Mouse (Mus musculus) heart, embryonic 14.5 days (tissue): ENCODE measurements around the gene Rapgef1. TPM values are rescaled to one million over a fixed set of nuclear protein-coding genes. Genes with fewer than 3 reads are reported as not detected.
"Not testable (repeated sequence)": the region's sequence is repeated elsewhere in the genome, so short reads cannot be mapped to it uniquely, and the experiment has no call there.

Experiments
- ATAC-seq: fragments of 200-750 bp; cut with Nextera tagmentation; 2 replicates; pipeline ENCODE4 v1.8.0; 2017; ENCODE audit warnings: low read depth, moderate TSS enrichment; ENCODE audit not compliant: insufficient number of reproducible peaks, insufficient read depth, low FRiP score
- H3K27ac ChIP-seq, 2 experiments: fragments of 200-500 bp in 1 of 2; fragments of 300-500 bp in 1 of 2; sonication (generic) in 1 of 2; replicated peaks in 1 of 2; 2 replicates each; pipeline ENCODE4 v1.5.1; 2012 to 2014; ENCODE audit warnings: low read depth in 2 of 2, low read length in 2 of 2, control low read depth in 1 of 2, mild to moderate bottlenecking in 1 of 2, mixed read lengths in 1 of 2; ENCODE audit not compliant: control insufficient read depth in 1 of 2, insufficient read depth in 1 of 2
- H3K27me3 ChIP-seq: fragments of 300-500 bp; sonication (generic); 2 replicates; pipeline ENCODE4 v1.6.1; 2014; ENCODE audit warnings: mild to moderate bottlenecking, low read length, control low read depth; ENCODE audit not compliant: control insufficient read depth, insufficient read depth
- H3K36me3 ChIP-seq: fragments of 300-500 bp; sonication (generic); 2 replicates; pipeline ENCODE4 v1.6.1; 2014; ENCODE audit warnings: mild to moderate bottlenecking, control low read depth, low read length, mixed read lengths; ENCODE audit not compliant: control insufficient read depth, insufficient read depth
- H3K4me1 ChIP-seq, 2 experiments: fragments of 200-500 bp in 1 of 2; fragments of 300-500 bp in 1 of 2; sonication (generic) in 1 of 2; 2 replicates each; pipeline ENCODE4 v1.6.1; 2012 to 2014; ENCODE audit warnings: low read length in 2 of 2, control low read depth in 1 of 2, mixed read lengths in 1 of 2; ENCODE audit not compliant: control insufficient read depth in 2 of 2, insufficient read depth in 2 of 2
- H3K4me2 ChIP-seq: fragments of 300-500 bp; sonication (generic); 2 replicates; pipeline ENCODE4 v1.6.1; 2014; ENCODE audit warnings: mild to moderate bottlenecking, low read length
- H3K4me3 ChIP-seq, 2 experiments: fragments of 200-500 bp in 1 of 2; fragments of 300-500 bp in 1 of 2; sonication (generic) in 1 of 2; 2 replicates each; pipeline ENCODE4 v1.5.1; 2012 to 2014; ENCODE audit warnings: low read length in 2 of 2, mild to moderate bottlenecking in 2 of 2, control low read depth in 1 of 2, low read depth in 1 of 2, moderate library complexity in 1 of 2; ENCODE audit not compliant: control insufficient read depth in 1 of 2, insufficient read depth in 1 of 2
- H3K9ac ChIP-seq: fragments of 300-500 bp; sonication (generic); 2 replicates; pipeline ENCODE4 v1.6.1; 2014; ENCODE audit warnings: mild to moderate bottlenecking, low read length
- H3K9me3 ChIP-seq: fragments of 300-500 bp; sonication (generic); 2 replicates; pipeline ENCODE4 v1.6.1; 2016; ENCODE audit warnings: low read length, control low read depth; ENCODE audit not compliant: control insufficient read depth
- WGBS: fragments of 180-500 bp; shearing (Covaris S2); extraction: QIAGEN DNeasy Blood & Tissue Kit; methylation state at CpG from one replicate; pipeline ENCODE4 v1.1.7; 2014; 5-methylcytosine and 5-hydroxymethylcytosine counted together
- polyA plus RNA-seq: library from polyadenylated mRNA; unstranded; fragments of >200 nt; fragmentation: Nextera tagmentation; extraction: Ambion mirVana; gene quantifications from 2 replicates; pipeline ENCODE4 v1.2.1, GENCODE M21; 2014

Gene Rapgef1
- polyA plus RNA-seq, 1 experiment from 2014 or later = 12.6 TPM

GRCm38 (mm10) chr2:29630141-29630771, 10.7 kb downstream of the Rapgef1 start:
- H3K27me3 ChIP-seq = no peaks in the 10 kb centered on the region
- ATAC-seq = no peak
- no peak overlapping the region for H3K4me2 ChIP-seq
- no peak overlapping the region for H3K27ac ChIP-seq
- H3K4me1 ChIP-seq = peaks cover 40 to 58% of the 10 kb centered on the region in 2 experiments
- WGBS = 85% methylated on average over 10 of the region's 10 CpGs
- no peak overlapping the region for H3K9ac ChIP-seq
- no peaks in the 10 kb centered on the region for H3K9me3 ChIP-seq
- H3K36me3 ChIP-seq = 0 out of 2 replicates have a peak, but pooled peaks cover 6% of the 10 kb centered on the region
- H3K4me3 ChIP-seq = no peak overlapping the region

- H3K27ac ChIP-seq = no peak overlapping the region
- H3K4me2 ChIP-seq = no peak overlapping the region
- no peak overlapping the region for H3K4me3 ChIP-seq
- no peak for ATAC-seq
- H3K4me1 ChIP-seq = peaks cover 40 to 58% of the 10 kb centered on the region in 2 experiments
- H3K36me3 ChIP-seq = 0 out of 2 replicates have a peak, but pooled peaks cover 6% of the 10 kb centered on the region
- no peaks in the 10 kb centered on the region for H3K9me3 ChIP-seq
- no peak overlapping the region for H3K9ac ChIP-seq
- H3K27me3 ChIP-seq = no peaks in the 10 kb centered on the region
Observed at GRCm38 (mm10) chr2:29631020-29631419, 11.5 kb downstream of the Rapgef1 start.

GRCm38 (mm10) chr2:29631564-29632167, 12.1 kb downstream of the Rapgef1 start:
- not testable (repeated sequence) for H3K9me3 ChIP-seq, H3K4me2 ChIP-seq, ATAC-seq, H3K27ac ChIP-seq, H3K9ac ChIP-seq, H3K27me3 ChIP-seq, H3K36me3 ChIP-seq, H3K4me3 ChIP-seq
- peaks cover 40 to 60% of the 10 kb centered on the region in 2 experiments for H3K4me1 ChIP-seq
- WGBS = 89% methylated on average over 12 of the region's 12 CpGs

- Histone ChIP-seq H3K9ac (no peak overlapping the region), H3K9me3 (no peaks in the 10 kb centered on the region), H3K4me3 (no peak overlapping the region), H3K4me2 (no peak overlapping the region), H3K36me3 (0 out of 2 replicates have a peak, but pooled peaks cover 6% of the 10 kb centered on the region), H3K27me3 (no peaks in the 10 kb centered on the region), H3K27ac (peak overlapping the region in 1 of 2 experiments; percentile 81; a peak in 1 of 4 replicates), H3K4me1 (peaks cover 40 to 60% of the 10 kb centered on the region in 2 experiments)
- WGBS = 52% methylated on average over 3 of the region's 3 CpGs
- no peak for ATAC-seq
Observed at GRCm38 (mm10) chr2:29632168-29632662, 12.7 kb downstream of the Rapgef1 start.

GRCm38 (mm10) chr2:29633101-29633554, 13.6 kb downstream of the Rapgef1 start:
- peak overlapping the region; percentile 71 to 81 for H3K27ac ChIP-seq
- no peaks in the 10 kb centered on the region for H3K27me3 ChIP-seq
- 11% methylated on average over 6 of the region's 6 CpGs for WGBS
- ATAC-seq = peak; percentile 69
- H3K9me3 ChIP-seq = no peaks in the 10 kb centered on the region
- peak overlapping the region; percentile 21; the same call in 1 of the 2 replicates for H3K4me2 ChIP-seq
- H3K4me3 ChIP-seq = no peak overlapping the region
- H3K36me3 ChIP-seq = 0 out of 2 replicates have a peak, but pooled peaks cover 6% of the 10 kb centered on the region
- H3K4me1 ChIP-seq = peaks cover 35 to 52% of the 10 kb centered on the region in 2 experiments
- H3K9ac ChIP-seq = 0 out of 2 replicates have a peak overlapping the region, but pooled peaks have one; percentile 0

GRCm38 (mm10) chr2:29633782-29634181, 14.3 kb downstream of the Rapgef1 start:
- peak overlapping the region; percentile 71 to 81 for H3K27ac ChIP-seq
- WGBS = 77% methylated on average over 3 of the region's 3 CpGs
- H3K9me3 ChIP-seq = no peaks in the 10 kb centered on the region
- H3K36me3 ChIP-seq = 0 out of 2 replicates have a peak, but pooled peaks cover 6% of the 10 kb centered on the region
- no peak overlapping the region for H3K9ac ChIP-seq
- H3K4me2 ChIP-seq = no peak overlapping the region
- no peaks in the 10 kb centered on the region for H3K27me3 ChIP-seq
- no peak overlapping the region for H3K4me3 ChIP-seq
- no peak for ATAC-seq
- H3K4me1 ChIP-seq = peaks cover 31 to 46% of the 10 kb centered on the region in 2 experiments

GRCm38 (mm10) chr2:29634541-29634940, 15.0 kb downstream of the Rapgef1 start:
- Histone ChIP-seq H3K27ac (peak overlapping the region; percentile 13 to 81; a peak in 1 of 4 replicates), H3K4me1 (peaks cover 26 to 40% of the 10 kb centered on the region in 2 experiments), H3K4me2 (no peak overlapping the region), H3K36me3 (0 out of 2 replicates have a peak, but pooled peaks cover 6% of the 10 kb centered on the region), H3K9ac (no peak overlapping the region), H3K4me3 (no peak overlapping the region), H3K9me3 (no peaks in the 10 kb centered on the region), H3K27me3 (no peaks in the 10 kb centered on the region)
- ATAC-seq = no peak
- WGBS = 40% methylated on average over 5 of the region's 5 CpGs
